Mouse (Mus musculus): ENCODE results near the gene Nfia.

The Nfia gene

DNA sequence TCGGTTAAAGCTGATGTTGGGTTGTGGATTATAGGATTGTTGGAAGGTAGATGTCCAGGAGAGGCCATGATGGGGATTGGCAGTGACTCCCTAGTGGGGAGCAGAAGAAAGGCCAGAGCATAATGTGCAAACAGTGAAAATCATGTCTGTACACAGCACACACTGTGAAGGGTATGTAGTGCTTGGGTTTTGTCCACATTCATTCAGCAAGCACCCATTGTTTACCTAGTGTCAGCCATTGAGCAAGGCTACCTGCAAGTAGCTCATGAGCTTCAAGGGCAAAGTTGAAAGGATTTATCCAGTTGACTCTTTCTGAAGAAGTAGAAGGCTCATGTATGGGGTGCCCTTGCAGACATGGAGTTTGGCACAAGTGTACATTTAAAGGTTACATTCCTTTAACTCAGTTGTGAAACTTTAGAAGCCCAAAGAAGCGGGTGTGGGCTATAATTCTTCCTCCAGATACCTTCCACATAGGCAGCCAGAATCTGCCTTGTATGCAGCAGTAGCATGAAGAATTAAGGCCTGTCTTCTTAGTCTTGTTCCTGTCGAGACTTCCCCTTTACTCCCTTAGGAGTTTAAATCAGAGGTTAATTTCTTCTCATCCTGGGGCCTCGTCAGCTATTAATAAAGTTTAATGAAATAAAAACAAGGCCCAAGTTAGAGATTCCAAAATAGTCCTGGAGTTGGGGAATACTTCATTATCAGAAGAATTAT lies 37.2 kb downstream of the Nfia start:
- in situ Hi-C loops (cut with MboI; ENCODE audit: unreplicated experiment in 2 of 2), result no loop called here

DNA sequence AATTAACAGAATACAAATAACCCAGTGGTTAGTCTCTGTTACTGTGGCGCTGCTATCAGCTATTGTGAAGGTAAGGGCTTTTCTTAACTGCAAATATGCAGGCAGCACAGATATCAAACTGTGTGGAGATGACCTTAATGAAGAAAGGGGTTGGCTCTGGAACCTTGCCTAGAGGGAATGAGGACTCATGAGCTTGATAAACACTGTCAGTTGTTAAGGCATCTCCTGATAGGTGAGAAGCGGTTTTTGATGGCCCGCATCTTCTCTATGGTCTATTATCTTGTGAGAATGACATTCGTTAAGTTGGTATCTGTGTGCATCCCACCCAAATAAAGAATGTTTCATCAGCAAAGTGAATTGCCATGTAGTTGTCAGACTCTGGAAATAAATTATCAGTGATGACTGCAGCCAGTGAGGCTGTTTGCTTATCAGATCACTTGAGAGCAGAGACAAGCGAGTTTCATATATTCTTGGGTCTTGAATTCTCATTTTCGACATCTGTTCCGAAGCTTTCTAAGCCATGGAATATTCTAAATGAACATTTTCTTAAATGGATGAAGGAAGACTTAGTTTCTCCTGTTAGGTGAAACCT lies 37.9 kb downstream of the Nfia start:
- in situ Hi-C loops (cut with MboI; ENCODE audit: unreplicated experiment in 2 of 2), result no loop called here

DNA sequence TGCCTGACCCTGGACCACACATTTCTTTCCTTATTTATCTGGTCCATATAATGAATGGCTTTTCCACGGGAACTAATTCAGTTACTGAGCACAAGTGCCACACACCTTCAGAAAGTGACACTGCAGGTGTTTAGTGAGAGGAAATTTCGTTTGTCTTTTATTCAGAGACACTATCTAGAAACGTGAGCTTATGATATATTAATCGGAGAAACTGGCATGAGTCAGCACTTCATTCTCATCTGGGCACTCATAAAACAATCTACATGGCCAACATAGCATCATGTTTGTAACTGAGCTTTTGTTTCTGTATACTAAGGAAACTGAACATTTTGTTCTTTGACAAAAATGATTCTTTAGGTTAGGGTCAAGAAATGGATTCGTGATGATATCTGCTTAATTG lies 40.5 kb downstream of the Nfia start:
- in situ Hi-C loops (cut with MboI; ENCODE audit: unreplicated experiment in 2 of 2), result no loop called here

DNA sequence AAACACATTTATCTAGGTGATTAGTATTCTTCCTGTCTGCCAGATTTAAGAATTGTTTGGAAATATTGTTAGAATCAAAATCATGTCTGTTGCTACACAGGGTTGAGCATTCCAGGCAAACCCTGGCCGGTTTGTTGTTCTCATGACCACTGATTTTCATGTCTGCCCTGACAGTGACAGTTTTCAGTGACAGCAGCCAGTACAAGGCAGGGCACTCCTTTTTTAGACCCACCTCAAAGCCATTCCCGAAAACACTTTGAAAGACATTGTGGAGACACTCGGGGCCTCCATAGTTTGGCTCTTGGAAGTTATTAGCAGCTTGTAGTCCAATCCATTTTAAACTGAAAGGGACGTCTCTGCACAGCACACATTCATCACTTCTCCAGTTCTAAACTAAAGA lies 41.5 kb downstream of the Nfia start:
- in situ Hi-C loops (cut with MboI; ENCODE audit: unreplicated experiment in 2 of 2), result no loop called here

DNA sequence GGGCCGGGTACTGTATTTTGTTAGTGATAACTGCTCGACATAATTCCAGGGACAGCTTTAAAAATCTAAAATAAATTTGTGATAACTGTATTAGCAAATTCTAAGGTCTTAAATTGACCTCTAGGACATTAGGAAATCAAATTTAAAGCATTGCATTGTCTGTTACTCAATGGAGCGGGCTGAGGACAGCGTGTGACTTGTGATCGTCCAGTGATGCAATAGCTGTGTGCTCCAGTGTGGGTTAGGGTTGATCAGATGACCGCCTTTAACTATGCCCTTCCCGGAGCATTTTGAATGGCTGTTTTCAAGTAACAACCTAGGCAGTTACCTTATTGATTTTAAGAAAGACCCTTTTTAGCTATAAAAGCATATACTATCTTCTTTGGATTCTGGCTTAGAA lies 42.0 kb downstream of the Nfia start:
- in situ Hi-C loops (cut with MboI; ENCODE audit: unreplicated experiment in 2 of 2), result no loop called here

DNA sequence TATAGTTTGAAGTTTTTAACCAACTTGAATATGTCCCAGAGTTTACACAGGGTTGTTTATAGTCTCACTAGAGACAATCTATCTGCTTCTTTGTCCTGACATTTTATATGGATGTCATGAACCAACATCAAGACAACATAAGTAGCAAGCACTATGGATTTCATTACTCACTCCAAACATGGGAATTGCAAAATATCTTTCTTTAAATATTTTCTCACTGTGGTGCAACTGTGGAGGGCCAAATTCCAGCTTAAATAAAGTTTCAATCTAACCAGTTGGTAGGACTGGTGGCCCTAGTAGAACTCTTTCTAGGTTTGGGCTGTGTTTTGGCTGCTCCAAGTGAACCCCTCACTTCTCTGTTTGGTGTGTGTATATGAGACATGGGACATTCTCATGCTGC lies 43.5 kb downstream of the Nfia start:
- in situ Hi-C loops (cut with MboI; ENCODE audit: unreplicated experiment in 2 of 2), result no loop called here

DNA sequence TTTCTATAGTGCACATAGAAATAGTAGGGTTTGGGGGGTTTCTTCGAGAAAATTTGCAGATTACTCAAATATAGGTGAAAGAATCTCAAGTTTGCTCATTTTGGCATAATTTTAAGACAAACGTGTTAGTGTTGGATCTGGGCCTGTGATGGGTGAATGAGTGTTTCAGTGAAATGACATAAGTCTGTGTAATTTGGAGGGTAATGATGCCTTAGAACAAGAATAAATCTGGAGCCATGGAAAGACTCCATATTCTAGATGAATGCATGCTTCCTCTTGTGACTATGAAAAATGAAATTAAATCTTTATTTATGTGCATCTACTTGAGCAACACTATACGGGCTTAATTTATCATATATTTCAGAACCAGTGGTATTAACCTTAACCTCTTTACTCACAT lies 44.2 kb downstream of the Nfia start:
- in situ Hi-C loops (cut with MboI; ENCODE audit: unreplicated experiment in 2 of 2), result no loop called here

DNA sequence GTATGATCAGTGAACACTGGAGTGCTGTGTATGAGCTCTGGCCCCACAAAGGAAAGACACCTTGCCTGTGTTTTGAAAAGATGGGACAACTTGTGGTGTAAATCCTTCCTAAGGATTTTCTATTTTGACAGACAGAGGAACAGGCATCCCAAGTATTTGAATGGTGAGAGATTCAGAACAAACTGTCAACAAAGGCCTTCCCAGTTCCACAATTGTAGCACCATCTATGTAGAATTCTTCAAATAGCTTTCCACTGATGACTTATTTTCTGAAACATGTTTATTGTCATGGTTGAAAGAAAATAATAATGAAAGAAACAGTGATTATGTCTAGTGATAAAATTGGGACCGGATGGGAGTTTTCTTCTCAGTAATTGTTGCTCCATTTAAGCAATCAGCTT lies 45.2 kb downstream of the Nfia start:
- in situ Hi-C loops (cut with MboI; ENCODE audit: unreplicated experiment in 2 of 2), result no loop called here

DNA sequence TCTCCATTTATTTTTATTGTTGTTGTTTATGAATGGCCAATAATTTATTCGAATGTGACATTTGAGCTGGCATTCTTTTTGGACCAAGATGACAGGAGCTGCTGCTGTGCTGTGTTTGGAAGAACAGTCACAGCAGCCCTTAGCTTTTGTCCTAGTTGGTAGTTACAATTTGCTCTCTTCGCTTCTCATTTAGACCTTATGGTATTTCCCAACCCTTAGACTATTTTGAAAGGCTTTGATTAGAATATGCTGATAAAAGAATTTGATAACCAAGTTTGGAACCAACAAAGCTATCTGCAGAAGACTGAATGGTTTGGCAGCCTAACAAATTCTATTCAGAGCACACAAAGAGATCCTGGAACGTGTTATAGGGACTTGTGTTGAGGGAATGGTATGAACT lies 46.0 kb downstream of the Nfia start:
- in situ Hi-C loops (cut with MboI; ENCODE audit: unreplicated experiment in 2 of 2), result no loop called here

DNA sequence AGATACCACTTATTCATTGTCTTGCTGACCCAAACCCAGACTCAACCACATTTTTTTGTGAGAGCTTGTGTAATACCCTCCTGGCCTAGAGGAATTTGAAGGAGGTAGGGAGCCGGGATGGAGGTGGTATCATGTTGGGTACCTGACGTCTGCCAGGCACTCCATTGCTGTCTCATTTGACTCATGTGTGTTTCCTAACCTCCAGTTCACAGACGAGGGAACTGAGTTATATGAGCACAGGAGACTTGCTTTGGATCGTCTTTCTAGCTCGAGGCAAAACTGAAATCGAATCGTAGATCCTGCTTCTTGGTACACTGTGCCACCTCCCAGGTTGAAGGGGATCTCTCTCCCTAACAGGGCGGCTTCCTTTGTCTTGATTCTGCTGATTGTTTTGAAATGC lies 46.6 kb downstream of the Nfia start:
- in situ Hi-C loops (cut with MboI; ENCODE audit: unreplicated experiment in 2 of 2), result no loop called here

DNA sequence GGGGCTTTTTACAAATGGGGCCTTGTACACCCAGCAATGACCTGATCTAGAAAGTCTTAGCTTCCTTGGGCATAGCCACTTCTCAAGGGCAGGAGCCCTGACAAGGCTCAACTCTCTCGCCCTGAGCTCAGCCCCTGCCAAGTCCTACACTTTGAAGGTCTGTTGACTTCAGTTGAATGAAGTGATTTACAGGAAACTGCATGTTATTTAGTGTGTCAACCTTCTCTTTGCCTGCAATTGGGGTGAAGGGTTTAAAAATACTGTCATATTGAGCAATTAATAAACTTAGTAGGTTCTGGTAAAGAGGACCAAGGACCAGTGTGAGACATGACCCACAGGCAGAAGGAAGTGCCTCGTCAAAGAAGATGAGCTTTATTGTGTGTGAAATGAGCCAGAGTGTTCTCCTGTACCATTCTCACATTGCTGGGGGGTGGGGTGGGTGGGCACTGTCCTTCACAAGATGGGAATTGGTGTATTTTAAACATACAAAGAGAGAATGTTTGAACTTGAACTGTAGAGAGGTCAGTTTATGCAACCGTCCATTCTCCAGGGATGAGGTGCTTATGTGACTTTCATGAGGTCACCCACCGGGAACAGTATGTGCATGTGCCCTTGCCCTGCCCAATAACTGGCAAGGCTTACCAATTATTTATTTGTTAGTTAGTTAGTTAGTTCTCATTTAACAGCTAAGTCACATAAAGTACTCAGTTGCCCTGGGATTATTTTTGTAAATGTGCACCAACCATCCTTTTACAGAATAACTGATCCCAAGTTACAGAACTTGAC lies 48.1 kb downstream of the Nfia start:
- in situ Hi-C loops (cut with MboI; ENCODE audit: unreplicated experiment in 2 of 2), result no loop called here

DNA sequence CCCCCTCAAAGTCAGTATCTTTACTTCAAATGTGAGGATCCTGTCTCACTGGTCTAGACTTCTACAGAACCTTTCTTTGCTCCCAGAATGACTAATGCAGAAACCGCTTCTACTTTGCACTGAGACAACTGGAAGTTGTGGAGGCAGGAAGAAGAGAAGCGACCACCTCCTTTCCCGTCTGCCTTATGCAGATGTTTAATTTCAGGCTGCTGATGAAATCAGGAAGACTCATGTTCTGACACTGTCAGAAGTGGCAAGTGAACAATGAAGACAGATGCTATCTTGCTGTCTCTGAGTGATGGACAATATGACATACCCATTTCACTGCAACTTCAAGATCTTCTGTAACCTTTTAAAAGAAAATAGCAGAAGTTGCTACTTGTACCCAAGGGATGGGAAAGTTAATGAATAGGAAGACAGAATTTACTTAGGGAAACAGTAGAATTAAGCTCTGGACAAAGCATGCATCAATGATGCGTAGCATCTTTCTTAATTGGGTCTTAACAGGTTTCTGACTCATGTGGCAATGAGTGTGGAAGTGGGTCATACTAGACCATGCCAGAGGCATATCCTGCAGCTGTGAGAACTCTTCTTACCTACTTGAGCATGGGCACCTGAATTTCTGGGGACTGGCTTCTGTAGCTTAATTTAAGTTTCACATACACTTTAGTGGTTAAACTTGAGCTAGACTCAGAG lies 49.2 kb downstream of the Nfia start:
- in situ Hi-C loops (cut with MboI; ENCODE audit: unreplicated experiment in 2 of 2), result no loop called here

DNA sequence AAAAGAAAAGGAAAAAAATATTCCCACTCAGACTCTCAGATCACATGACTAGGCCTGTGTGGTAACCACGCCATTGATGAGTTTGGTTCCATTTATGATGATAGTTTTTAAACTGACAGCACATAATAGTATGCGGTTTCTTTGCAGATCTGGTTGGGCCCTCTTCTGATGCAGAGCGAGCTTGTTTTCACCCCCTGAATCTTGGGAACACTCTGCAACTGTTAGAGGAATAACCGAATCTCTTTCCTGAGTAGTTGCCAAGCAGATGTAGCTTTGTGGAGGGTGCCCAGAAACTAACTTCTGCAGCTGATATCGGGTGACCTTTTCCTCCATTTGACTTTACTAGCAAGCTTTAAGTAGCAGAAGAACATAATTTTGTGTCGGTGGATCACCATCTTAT lies 51.0 kb downstream of the Nfia start:
- in situ Hi-C loops (cut with MboI; ENCODE audit: unreplicated experiment in 2 of 2), result no loop called here

DNA sequence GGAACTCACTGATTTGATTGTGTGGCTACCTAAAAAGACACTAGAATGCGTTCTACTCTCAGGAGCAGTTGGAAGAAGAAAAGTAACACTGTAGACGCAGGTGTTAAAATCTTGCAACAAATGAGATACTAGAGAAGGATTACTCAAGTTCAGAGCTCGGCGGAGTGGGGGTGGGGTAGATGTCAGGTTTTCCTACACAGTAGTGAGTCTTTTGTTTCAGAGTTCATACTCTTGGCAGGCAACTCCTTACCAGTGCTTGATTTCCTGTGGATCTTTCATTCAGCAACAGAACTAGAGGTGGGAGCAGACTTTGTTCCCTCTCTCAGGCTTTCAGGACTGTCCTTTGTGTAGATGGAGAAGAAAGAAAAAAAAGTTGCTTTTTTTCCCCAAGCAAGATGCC lies 51.9 kb downstream of the Nfia start:
- in situ Hi-C loops (cut with MboI; ENCODE audit: unreplicated experiment in 2 of 2), result no loop called here

DNA sequence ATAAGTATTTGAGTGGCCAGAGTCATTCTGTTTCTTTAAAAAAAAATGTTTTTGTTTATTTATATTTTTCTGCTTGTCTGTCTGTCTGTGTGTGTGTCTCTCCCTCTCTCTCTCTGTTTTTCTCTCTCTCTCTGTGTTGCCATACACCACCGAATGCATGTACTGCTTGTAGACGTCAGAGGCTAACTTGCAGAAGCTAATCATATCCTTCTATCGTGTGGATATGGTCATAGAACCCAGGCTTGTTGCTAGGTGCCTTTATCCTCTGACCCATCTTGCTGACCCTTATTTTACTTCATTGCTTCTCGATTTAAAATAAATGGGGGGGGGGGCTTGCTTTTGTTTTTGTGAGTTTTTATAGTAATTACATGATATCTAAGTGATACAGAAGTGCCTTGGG lies 52.9 kb downstream of the Nfia start:
- in situ Hi-C loops (cut with MboI; ENCODE audit: unreplicated experiment in 2 of 2), result no loop called here

DNA sequence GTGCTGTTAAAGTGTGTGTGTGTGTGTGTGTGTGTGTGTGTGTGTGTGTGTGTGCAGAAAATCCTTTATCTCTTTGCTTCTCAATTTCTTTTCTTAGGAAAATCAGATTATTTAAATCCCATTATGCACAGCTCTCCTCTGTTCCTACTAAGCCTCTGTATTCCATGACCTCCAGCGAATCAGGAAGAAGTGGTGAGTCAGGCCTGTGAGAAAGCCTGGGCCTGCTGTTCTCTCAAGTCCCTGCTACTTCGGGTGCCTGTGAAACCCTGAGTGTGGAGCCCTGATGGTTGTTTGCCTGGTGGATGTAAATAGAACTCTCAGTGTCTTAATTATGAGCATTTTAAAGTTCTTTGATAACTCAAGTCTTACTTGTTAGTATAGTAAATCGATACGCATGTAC lies 53.3 kb downstream of the Nfia start:
- in situ Hi-C loops (cut with MboI; ENCODE audit: unreplicated experiment in 2 of 2), result no loop called here

DNA sequence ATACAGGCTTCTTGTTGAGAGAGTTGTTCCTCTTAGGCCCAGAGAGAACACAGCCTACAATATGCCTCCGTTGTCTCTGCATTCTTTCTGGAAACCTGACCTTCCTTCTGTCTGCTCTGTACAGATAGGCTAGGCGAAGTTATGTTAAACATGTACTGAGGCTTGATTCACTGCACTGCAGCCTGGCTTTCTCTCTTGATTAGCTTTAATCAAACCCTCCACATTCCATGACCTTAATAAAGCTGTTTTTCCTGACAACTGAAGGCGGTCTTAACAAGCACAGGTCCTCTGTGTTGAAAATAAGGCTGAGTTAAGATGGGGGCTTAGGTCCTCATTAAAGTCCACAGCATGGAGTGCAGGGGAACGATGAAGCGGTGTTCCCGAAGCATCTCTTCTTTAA lies 54.6 kb downstream of the Nfia start:
- in situ Hi-C loops (cut with MboI; ENCODE audit: unreplicated experiment in 2 of 2), result no loop called here

DNA sequence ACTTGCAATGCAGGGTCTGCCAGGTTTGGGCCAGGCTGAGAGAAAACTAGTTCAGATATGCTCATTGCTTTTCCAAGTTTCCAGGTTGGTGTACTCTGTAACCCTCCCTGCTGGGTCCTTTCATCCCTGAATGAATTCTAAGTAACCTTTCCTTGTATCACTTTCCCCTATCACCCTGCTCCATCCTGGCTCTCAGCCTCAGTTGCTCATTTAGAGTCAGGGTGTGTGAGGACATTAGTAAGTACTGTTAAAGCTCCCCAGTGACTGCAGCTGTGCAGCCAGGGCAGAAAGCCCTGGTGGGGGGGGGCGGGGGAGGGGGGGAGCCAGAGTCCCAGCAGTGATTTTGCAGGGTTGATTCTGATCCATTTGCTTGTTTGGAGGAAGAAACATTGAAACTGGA lies 56.0 kb downstream of the Nfia start:
- in situ Hi-C loops (cut with MboI; ENCODE audit: unreplicated experiment in 2 of 2), result no loop called here

DNA sequence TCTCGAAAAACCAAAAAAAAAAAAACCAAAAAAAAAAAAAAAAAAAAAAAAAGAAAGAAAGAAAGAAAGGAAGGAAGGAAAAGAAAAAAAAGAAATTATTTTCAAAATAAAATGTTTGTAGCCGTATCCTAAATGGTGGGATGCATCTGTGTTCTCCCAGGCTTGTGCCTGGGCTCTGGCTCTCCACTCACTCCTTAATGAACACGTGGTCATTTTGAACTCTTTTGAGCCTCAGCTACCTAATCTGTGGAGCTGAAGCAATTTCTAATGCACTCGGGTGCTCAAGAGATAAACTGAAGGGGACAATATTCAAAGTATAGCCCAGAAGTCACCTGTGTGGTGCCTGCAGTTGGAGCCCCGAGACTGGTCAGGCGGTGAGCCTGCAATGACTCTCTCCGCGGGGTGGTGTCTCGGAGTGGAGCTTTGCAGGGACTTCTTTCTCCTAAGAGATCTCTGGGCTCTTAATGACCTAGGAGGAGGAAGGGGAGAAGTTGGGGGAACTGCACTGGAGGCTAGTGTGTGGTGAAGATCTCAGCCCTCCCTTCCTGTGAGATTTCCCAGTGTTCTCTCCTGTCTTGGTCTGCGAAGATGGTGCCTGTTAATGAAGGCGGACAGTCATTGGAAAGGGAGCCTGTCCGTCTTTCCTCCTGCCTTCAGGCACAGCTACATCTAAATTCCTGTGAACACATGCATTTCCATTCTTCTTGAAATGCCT lies 57.0 kb downstream of the Nfia start:
- in situ Hi-C loops (cut with MboI; ENCODE audit: unreplicated experiment in 2 of 2), result no loop called here

DNA sequence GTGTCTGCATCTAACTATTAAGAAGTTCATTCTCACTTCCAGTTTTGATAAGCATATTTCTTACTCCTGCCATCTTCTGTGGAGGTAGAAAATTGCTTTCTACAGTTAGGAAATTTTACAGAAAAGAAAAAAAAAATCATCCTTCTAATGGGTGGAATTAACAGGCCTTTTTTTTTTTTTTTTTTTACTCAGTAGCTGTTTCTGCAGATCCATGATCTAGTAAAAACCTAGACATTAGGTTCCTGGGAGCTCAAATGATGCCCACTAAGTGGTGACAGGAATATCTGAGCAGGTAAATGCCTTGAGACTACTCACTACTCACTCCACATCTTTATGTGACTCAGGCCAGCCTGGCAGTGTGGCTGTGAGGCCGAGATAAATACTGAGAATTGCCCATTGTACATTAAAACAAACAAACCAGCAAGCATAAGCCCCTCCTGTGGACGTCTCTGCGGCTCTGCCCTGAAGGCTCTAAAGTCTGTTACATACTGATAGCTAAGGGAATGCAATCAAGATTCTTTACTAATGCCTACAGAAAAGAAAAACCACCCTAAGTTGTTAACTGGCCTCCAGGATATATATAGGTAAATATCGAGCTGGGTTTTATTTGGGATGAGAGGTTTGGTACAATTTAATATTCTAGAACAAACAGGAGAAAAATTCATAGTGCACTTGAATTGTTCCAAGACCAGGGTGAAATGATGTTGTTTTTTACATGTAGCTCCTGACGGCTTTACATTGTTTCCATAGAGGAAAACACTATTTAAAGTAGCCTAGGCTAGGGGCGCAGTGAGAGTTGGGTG lies 57.7 kb downstream of the Nfia start:
- in situ Hi-C loops (cut with MboI; ENCODE audit: unreplicated experiment in 2 of 2), result no loop called here

Measured in v-Abl transformed pro-B cells (cell line).